Mouse (Mus musculus) heart, embryonic 15.5 days (tissue): ENCODE results near the gene Mest. TPM values are rescaled to one million over a fixed set of nuclear protein-coding genes. Genes with fewer than 3 reads are reported as not detected.

ENCODE experiments used
- ATAC-seq: fragments of 200-750 bp; cut with Nextera tagmentation; replicated peaks from 2 replicates; pipeline ENCODE4 v1.8.0; 2017; ENCODE audit warnings: low read depth, moderate TSS enrichment; ENCODE audit not compliant: insufficient number of reproducible peaks, insufficient read depth, low FRiP score
- H3K27ac ChIP-seq: fragments of 300-500 bp; sonication (generic); 2 replicates; pipeline ENCODE4 v1.5.1; 2015; ENCODE audit warnings: mild to moderate bottlenecking, inconsistent platforms
- H3K27me3 ChIP-seq: fragments of 300-500 bp; sonication (generic); 2 replicates; pipeline ENCODE4 v1.6.1; 2015; ENCODE audit warnings: inconsistent platforms
- H3K36me3 ChIP-seq: fragments of 300-500 bp; sonication (generic); 2 replicates; pipeline ENCODE4 v1.6.1; 2015; ENCODE audit warnings: mild to moderate bottlenecking, inconsistent platforms
- H3K4me1 ChIP-seq: fragments of 300-500 bp; sonication (generic); replicated peaks from 2 replicates; pipeline ENCODE4 v1.6.1; 2015; ENCODE audit warnings: inconsistent platforms
- H3K4me2 ChIP-seq: fragments of 300-500 bp; sonication (generic); 2 replicates; pipeline ENCODE4 v1.6.1; 2015; ENCODE audit warnings: inconsistent platforms, mild to moderate bottlenecking, moderate library complexity
- H3K4me3 ChIP-seq: fragments of 300-500 bp; sonication (generic); 2 replicates; pipeline ENCODE4 v1.5.1; 2015; ENCODE audit warnings: mild to moderate bottlenecking, inconsistent platforms
- H3K9ac ChIP-seq: fragments of 300-500 bp; sonication (generic); 2 replicates; pipeline ENCODE4 v1.6.1; 2015; ENCODE audit warnings: mild to moderate bottlenecking, inconsistent platforms
- H3K9me3 ChIP-seq: fragments of 300-500 bp; sonication (generic); replicated peaks from 2 replicates; pipeline ENCODE4 v1.6.1; 2016; ENCODE audit warnings: inconsistent platforms
- WGBS: fragments of 180-500 bp; shearing (Covaris S2); methylation state at CpG from one replicate; pipeline ENCODE4 v1.1.7; 2015; ENCODE audit warnings: mixed read lengths; 5-methylcytosine and 5-hydroxymethylcytosine counted together
- polyA plus RNA-seq: library from polyadenylated mRNA; unstranded; fragments of >200 nt; fragmentation: Nextera tagmentation; extraction: Ambion mirVana; gene quantifications from 2 replicates; pipeline ENCODE4 v1.2.1, GENCODE M21; 2015

Mest gene
- polyA plus RNA-seq, 1 experiment from 2014 or later, result 1,527 TPM

DNA sequence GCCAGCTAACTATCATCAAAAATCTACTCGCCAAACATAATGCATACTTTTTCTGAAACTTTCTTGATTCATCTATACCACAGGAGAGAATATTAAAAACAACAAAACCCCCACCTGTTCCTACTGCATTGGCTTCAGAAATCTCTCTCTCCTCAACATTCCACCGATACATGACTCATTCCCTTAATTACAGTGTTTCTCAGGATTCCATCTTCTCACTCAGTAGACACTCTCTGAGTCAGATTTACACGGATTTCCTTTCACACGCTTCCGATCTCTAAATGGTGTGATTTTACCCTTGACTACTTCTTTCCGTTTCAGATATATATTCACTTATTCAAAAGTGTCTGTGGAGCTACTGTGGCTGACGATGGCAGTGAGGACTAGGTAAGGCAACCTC is 36.1 kb upstream of the Mest start:
- no peak for ATAC-seq
- Histone ChIP-seq H3K36me3 (no peaks in the 10 kb centered on the region), H3K9ac (no peak overlapping the region), H3K4me1 (peaks cover 8% of the 10 kb centered on the region), H3K27ac (no peak overlapping the region), H3K4me2 (no peak overlapping the region), H3K9me3 (no peaks in the 10 kb centered on the region), H3K4me3 (no peak overlapping the region), H3K27me3 (no peaks in the 10 kb centered on the region)
- 79% methylated on average over 7 of the region's 7 CpGs for WGBS

DNA sequence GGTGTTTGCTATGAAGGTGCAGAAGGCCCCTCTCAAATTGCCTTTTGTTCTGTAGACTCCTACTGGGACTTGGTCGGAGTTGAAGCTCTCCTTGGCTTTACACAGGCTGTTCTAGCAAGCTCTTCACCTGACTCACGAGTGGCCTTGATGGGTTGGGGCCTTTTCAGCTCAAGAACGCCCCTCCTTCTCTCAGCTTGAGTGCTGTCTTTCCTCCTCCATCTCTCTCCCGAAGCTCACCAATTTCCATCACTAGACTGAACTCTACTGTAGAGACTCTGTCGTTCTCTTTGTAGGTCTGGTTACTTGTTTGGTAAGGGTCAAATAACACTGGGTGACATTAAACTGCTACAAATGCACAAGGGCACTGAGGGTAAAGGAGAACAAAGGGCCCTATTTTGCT is 30.5 kb upstream of the Mest start:
- Histone ChIP-seq H3K27me3 (no peaks in the 10 kb centered on the region), H3K4me1 (peaks cover 12% of the 10 kb centered on the region), H3K4me3 (peak overlapping the region; percentile 67), H3K9ac (peak overlapping the region; percentile 60), H3K9me3 (no peaks in the 10 kb centered on the region), H3K27ac (peak overlapping the region; percentile 94), H3K4me2 (peak overlapping the region; percentile 72), H3K36me3 (no peaks in the 10 kb centered on the region)
- ATAC-seq, result no peak
- 76% methylated on average over 5 of the region's 5 CpGs for WGBS

DNA sequence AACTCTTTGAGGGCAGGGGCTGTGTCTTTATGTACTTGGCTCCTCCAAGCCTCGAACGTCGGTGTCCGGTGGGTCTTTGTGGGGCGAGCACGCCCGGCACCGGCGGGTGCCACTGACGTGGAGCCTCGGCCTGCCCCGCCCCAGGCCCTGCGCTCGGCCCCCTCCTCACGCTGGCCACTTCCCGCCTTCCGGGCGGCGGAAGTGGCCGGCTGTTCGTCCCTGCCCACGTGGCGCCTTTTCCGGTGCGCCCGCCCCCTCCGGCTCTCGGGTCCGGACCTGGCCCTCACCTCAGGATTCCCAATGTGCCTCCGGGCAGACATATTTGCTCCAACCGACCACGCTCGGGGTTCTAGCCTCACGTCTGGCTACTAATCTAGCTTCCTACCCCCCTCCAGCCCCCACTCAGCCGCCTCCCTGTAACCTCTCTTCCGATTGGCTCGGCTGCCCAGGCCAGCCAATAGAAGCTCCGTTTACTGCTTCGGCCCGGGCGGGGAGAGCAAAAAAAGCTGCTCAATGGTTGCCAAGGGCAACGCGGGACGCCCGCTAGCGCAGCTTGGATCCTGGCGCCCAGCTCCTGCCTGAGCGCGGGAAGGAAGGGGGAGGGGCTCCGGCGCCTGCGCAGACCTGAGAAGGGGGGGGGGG is 29.9 kb upstream of the Mest start, which contains the start of gene Cep41:
Cep41 (minus strand) TSS at position 400 of the 642 bp plus-strand sequence.
- Histone ChIP-seq H3K9me3 (no peaks in the 10 kb centered on the region), H3K27ac (peak within 1 kb of the TSS; percentile 94), H3K9ac (peak within 1 kb of the TSS; percentile 60), H3K36me3 (no peaks in the 10 kb centered on the region), H3K4me3 (peak within 1 kb of the TSS; percentile 67), H3K27me3 (no peaks in the 10 kb centered on the region), H3K4me2 (peak within 1 kb of the TSS; percentile 72), H3K4me1 (peaks cover 14% of the 10 kb centered on the region)
- WGBS, result 1% methylated on average over 51 of the region's 52 CpGs
- peak; percentile 96 for ATAC-seq

DNA sequence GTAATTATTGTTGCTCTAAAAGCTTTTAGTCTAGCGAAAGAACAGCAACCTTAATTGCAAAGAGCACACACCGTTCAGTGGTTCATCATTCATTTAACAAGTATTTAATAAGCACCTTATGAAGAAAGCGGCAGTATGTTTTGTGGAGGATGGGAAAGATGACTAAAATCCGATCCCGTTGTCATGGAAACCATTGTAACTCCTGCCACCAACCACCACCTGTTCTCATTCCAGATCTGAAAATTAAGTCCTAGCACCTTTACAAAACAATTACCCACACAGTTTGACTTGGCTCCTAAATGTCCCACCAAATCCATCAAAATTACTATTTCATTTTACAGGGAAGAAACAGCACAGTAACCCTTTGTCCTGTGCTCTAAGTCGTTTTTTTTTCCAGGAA is 29.1 kb upstream of the Mest start:
- H3K4me1 ChIP-seq, result peaks cover 14% of the 10 kb centered on the region
- no peaks in the 10 kb centered on the region for H3K9me3 ChIP-seq
- 50% methylated on average over 6 of the region's 6 CpGs for WGBS
- no peaks in the 10 kb centered on the region for H3K36me3 ChIP-seq
- H3K27me3 ChIP-seq, result no peaks in the 10 kb centered on the region
- H3K4me3 ChIP-seq, result peak overlapping the region; percentile 67
- peak overlapping the region; percentile 72 for H3K4me2 ChIP-seq
- H3K9ac ChIP-seq, result peak overlapping the region; percentile 38; the same call in 1 of the 2 replicates
- no peak for ATAC-seq
- peak overlapping the region; percentile 94; the same call in 1 of the 2 replicates for H3K27ac ChIP-seq

DNA sequence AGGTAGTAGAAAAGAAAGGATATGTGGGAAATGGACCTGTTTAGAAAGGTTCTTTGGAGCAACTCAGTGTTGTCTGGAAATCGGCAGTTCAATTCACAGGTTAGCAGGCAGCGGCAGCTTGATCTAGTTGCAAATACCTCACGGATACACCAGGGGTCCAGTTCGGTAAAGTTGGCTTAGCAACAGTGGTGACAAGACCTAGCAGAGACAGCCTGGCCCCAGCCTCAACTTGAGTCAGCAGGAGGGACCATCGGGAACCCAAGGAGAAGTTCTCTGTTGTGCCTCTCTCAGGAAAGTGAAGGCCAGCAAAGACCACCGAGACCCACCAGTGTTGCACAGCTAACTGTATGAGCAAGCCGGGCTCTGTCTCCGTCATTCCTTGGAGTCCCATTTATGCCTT is 28.2 kb upstream of the Mest start:
- Histone ChIP-seq H3K4me3 (no peak overlapping the region), H3K36me3 (no peaks in the 10 kb centered on the region), H3K9me3 (no peaks in the 10 kb centered on the region), H3K27me3 (no peaks in the 10 kb centered on the region), H3K4me1 (peaks cover 16% of the 10 kb centered on the region), H3K4me2 (no peak overlapping the region), H3K27ac (no peak overlapping the region), H3K9ac (no peak overlapping the region)
- WGBS, result 83% methylated on average over 8 of the region's 8 CpGs
- ATAC-seq, result no peak

DNA sequence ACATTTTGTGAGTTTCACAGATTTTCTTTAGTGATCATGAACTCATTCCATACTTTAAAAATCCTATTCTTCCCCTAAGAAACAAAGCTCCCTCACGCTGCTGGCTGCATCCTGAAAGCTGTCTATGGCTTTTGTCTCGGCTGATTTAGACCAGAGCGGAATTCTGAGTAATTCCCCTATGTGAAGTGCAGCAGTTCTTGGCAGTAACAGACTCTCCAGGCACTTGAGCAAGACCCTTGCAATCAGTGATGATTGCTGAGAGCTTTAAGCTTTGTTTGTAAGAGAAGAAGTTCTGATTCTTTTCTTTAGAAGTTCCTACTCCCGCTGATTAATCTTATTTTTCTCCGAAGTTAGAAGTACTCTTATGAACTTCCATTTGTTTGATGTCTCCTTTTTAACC is 25.9 kb upstream of the Mest start:
- H3K4me3 ChIP-seq, result no peak overlapping the region
- H3K4me2 ChIP-seq, result no peak overlapping the region
- no peak overlapping the region for H3K9ac ChIP-seq
- peak overlapping the region; percentile 60 for H3K27ac ChIP-seq
- 11% methylated on average over 5 of the region's 5 CpGs for WGBS
- H3K36me3 ChIP-seq, result no peaks in the 10 kb centered on the region
- H3K9me3 ChIP-seq, result no peaks in the 10 kb centered on the region
- no peaks in the 10 kb centered on the region for H3K27me3 ChIP-seq
- H3K4me1 ChIP-seq, result peaks cover 23% of the 10 kb centered on the region
- no peak for ATAC-seq

DNA sequence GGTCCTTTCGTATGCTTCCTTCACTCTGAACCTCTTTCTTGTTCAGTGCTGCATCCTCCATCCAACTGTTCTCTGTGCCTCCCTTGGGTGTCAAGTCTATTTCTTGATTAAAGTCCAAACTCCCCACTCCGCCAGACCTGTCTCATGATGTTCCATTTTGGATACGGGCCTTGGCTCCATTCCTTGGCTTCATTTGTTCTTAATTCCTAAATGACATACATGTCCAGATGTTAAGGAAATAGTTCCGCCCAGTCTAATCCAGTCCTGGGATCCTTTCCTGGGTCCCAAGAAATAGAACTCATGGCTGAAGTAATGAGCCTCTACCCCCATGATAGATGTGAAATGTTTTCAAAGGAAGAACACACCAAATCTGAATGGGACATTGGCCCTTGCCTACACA is 25.3 kb upstream of the Mest start:
- H3K4me2 ChIP-seq, result no peak overlapping the region
- no peak for ATAC-seq
- no peaks in the 10 kb centered on the region for H3K36me3 ChIP-seq
- peak overlapping the region; percentile 60 for H3K27ac ChIP-seq
- H3K9ac ChIP-seq, result no peak overlapping the region
- peaks cover 18% of the 10 kb centered on the region for H3K4me1 ChIP-seq
- H3K9me3 ChIP-seq, result no peaks in the 10 kb centered on the region
- 76% methylated on average over 4 of the region's 4 CpGs for WGBS
- H3K27me3 ChIP-seq, result no peaks in the 10 kb centered on the region
- no peak overlapping the region for H3K4me3 ChIP-seq

DNA sequence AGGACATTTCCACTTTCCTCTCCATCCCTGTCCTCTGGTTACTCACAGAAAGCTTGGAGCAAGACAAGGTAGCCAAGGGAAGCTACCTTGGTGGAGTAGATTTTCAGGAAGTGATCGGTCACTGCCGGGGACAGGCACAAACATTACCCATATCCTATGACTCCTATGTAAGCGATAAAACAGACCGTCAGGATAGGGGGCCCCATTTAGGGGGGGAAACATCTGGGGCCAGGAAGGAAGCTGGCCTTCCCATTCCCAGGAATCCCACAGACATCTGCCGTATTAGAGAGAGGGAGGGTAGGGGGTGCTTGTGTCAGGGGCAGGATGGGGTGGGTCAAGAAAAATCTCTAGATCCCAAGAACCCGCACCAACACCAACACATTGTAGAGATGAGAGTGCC is 23.2 kb upstream of the Mest start:
- peaks cover 29% of the 10 kb centered on the region for H3K4me1 ChIP-seq
- H3K27ac ChIP-seq, result peak overlapping the region; percentile 71
- WGBS, result 43% methylated on average over 6 of the region's 6 CpGs
- no peak overlapping the region for H3K4me2 ChIP-seq
- no peaks in the 10 kb centered on the region for H3K27me3 ChIP-seq
- no peak overlapping the region for H3K4me3 ChIP-seq
- no peak overlapping the region for H3K9ac ChIP-seq
- no peaks in the 10 kb centered on the region for H3K36me3 ChIP-seq
- H3K9me3 ChIP-seq, result no peaks in the 10 kb centered on the region
- ATAC-seq, result 0 out of 2 replicates have a peak, but pooled peaks have one; percentile 29

DNA sequence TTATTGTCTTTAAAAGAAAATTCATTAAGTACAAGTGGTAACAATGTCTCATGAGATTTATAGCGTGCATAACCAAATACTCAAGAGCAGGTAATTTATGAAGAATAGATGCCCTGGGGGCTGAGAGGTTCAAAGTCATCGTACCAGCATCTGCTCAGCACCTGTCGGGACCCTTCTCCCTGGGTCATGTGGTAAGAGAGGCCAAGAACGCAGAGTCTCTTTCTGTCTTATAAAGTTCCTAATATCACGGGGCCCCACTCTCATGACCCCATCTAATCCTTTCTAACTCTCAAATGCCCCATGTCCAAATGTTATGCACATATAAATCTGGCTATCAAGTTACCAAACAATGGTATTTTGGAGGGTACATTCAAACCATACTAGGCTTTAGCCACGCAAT is 20.5 kb upstream of the Mest start:
- H3K4me3 ChIP-seq, result no peak overlapping the region
- H3K36me3 ChIP-seq, result no peaks in the 10 kb centered on the region
- 86% methylated on average over 6 of the region's 6 CpGs for WGBS
- H3K4me1 ChIP-seq, result peaks cover 23% of the 10 kb centered on the region
- H3K27me3 ChIP-seq, result no peaks in the 10 kb centered on the region
- ATAC-seq, result no peak
- no peak overlapping the region for H3K9ac ChIP-seq
- H3K9me3 ChIP-seq, result no peaks in the 10 kb centered on the region
- H3K27ac ChIP-seq, result no peak overlapping the region
- no peak overlapping the region for H3K4me2 ChIP-seq

DNA sequence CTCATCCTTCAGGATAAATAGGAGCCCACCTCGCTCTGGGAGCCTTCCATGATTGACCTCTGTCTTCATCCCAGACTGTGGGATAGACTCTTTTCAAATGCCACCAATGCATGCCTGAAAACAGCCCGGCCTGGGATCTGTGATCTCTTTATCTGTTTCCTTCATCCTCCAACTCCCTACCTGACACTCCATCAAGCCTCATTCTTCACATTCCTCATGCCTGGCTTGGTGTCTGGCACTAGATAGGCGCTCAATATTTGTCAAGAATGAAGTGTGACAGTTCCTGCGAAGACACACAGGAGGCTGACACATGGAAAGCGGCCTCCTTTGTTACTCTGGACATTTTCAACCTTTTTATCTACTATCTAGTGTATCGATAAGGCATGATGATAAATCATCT is 19.9 kb upstream of the Mest start:
- no peak overlapping the region for H3K9ac ChIP-seq
- H3K27ac ChIP-seq, result peak overlapping the region; percentile 55
- WGBS, result 37% methylated on average over 6 of the region's 6 CpGs
- no peaks in the 10 kb centered on the region for H3K27me3 ChIP-seq
- H3K4me2 ChIP-seq, result no peak overlapping the region
- H3K4me3 ChIP-seq, result no peak overlapping the region
- no peak for ATAC-seq
- H3K9me3 ChIP-seq, result no peaks in the 10 kb centered on the region
- no peaks in the 10 kb centered on the region for H3K36me3 ChIP-seq
- peaks cover 21% of the 10 kb centered on the region for H3K4me1 ChIP-seq

DNA sequence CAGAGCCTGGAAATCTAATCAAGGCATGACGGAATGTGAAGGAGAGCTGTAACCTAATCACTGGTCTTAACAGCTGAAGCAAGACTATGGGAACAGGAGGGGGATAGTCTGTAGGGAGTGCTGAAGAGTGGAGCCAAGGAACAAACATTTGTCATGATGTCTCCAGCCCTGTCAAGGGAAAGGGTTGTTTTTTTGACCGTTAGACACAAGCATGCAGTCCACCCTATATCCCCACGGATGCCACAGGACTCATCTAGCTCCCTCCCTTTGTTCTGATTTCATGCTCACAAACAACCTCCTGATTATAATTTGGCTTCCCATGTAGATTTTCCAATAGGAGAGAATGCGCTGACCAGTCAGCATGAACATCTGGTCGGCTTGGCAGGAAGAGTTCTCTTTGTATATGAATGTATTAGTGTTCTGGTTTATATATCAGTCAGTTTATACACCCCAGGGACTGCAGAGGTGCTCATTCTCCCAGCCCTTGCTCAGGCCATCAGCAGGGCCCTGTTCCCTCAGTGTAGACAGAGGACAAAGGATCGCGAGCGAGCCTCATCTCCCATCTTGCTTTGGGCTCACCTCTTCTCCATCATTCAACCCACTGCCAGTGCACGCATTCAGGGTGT is 19.3 kb upstream of the Mest start:
- H3K4me1 ChIP-seq, result peaks cover 21% of the 10 kb centered on the region
- H3K27ac ChIP-seq, result peak overlapping the region; percentile 55
- no peaks in the 10 kb centered on the region for H3K9me3 ChIP-seq
- H3K9ac ChIP-seq, result no peak overlapping the region
- peak; percentile 67 for ATAC-seq
- H3K4me3 ChIP-seq, result no peak overlapping the region
- no peaks in the 10 kb centered on the region for H3K27me3 ChIP-seq
- no peak overlapping the region for H3K4me2 ChIP-seq
- H3K36me3 ChIP-seq, result no peaks in the 10 kb centered on the region
- 55% methylated on average over 9 of the region's 9 CpGs for WGBS

DNA sequence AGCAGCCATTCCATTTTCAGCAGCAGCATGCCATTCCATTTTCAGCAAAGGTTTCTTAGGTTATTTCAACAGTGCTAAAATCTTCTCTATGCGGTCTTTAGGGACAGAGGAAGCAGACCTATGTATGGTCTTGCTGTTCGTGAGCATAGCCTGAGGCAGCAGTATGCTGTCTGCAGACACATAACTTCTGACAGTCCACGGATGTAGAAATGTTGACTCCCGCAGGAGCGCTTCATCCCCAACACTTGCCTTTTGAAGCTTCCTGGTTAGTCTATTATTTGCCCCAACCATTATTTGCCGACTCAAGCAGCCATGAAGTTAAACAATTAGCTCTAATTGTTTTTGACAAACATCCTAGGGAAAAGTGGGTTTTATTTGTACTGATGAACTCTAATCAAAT is 14.2 kb upstream of the Mest start:
- no peak for ATAC-seq
- no peaks in the 10 kb centered on the region for H3K27me3 ChIP-seq
- H3K4me2 ChIP-seq, result no peak overlapping the region
- H3K4me1 ChIP-seq, result peaks cover 6% of the 10 kb centered on the region
- WGBS, result 72% methylated on average over 6 of the region's 6 CpGs
- H3K4me3 ChIP-seq, result no peak overlapping the region
- H3K36me3 ChIP-seq, result no peaks in the 10 kb centered on the region
- H3K27ac ChIP-seq, result no peak overlapping the region
- H3K9me3 ChIP-seq, result no peaks in the 10 kb centered on the region
- no peak overlapping the region for H3K9ac ChIP-seq
